Mouse (Mus musculus) MEL (cell line): ENCODE measurements around the gene Olfr1369-ps1. TPM values are rescaled to one million over a fixed set of nuclear protein-coding genes. Genes with fewer than 3 reads are reported as not detected.
A peak's percentile ranks its signal among the peaks of the same experiment; 100 is the strongest.

Source experiments
- DNase-seq: peaks from one replicate; pipeline ENCODE4 v3.0.0; 2011; ENCODE audit warnings: low read depth, low spot score
- H3K27ac ChIP-seq: 2 replicates; pipeline ENCODE4 v1.5.1; 2012; ENCODE audit warnings: low read depth, mild to moderate bottlenecking, control low read depth, low read length, moderate library complexity; ENCODE audit not compliant: control insufficient read depth
- H3K27me3 ChIP-seq, 2 experiments: fragments of 150-350 bp in 1 of 2; sonication (generic) in 1 of 2; 2 replicates each; pipeline ENCODE4 v1.6.1; 2012; ENCODE audit warnings: low read length in 2 of 2, mild to moderate bottlenecking in 2 of 2, improper control_type of control experiment in 1 of 2, moderate library complexity in 1 of 2; ENCODE audit not compliant: insufficient read depth in 2 of 2, control insufficient read depth in 1 of 2
- H3K36me3 ChIP-seq, 2 experiments: 2 replicates each; pipeline ENCODE4 v1.6.1; 2012 to 2014; ENCODE audit warnings: low read length in 2 of 2, improper control_type of control experiment in 1 of 2, inconsistent platforms in 1 of 2, mild to moderate bottlenecking in 1 of 2; ENCODE audit not compliant: insufficient read depth in 2 of 2, control insufficient read depth in 1 of 2
- H3K4me1 ChIP-seq, 2 experiments: fragments of 150-350 bp in 1 of 2; sonication (generic) in 1 of 2; 2 replicates each; pipeline ENCODE4 v1.6.1; 2012; ENCODE audit warnings: low read length in 2 of 2, improper control_type of control experiment in 1 of 2, mild to moderate bottlenecking in 1 of 2; ENCODE audit not compliant: insufficient read depth in 2 of 2, control insufficient read depth in 1 of 2
- H3K4me3 ChIP-seq, 2 experiments: fragments of 150-350 bp in 1 of 2; sonication (generic) in 1 of 2; 2 replicates each; pipeline ENCODE4 v1.5.1; 2012; ENCODE audit warnings: low read depth in 2 of 2, low read length in 2 of 2, mild to moderate bottlenecking in 2 of 2, moderate library complexity in 2 of 2, control low read depth in 1 of 2, improper control_type of control experiment in 1 of 2; ENCODE audit not compliant: control insufficient read depth in 1 of 2, insufficient read depth in 1 of 2
- H3K79me2 ChIP-seq: 2 replicates; pipeline ENCODE4 v1.6.1; 2012; ENCODE audit warnings: mild to moderate bottlenecking, low read length, moderate library complexity; ENCODE audit not compliant: control insufficient read depth, poor library complexity, insufficient read depth
- H3K9ac ChIP-seq: 2 replicates; pipeline ENCODE4 v1.6.1; 2012; ENCODE audit warnings: low read depth, mild to moderate bottlenecking, control low read depth, low read length, moderate library complexity; ENCODE audit not compliant: control insufficient read depth, poor library complexity, severe bottlenecking
- H3K9me3 ChIP-seq: fragments of 150-350 bp; sonication (generic); replicated peaks from 2 replicates; pipeline ENCODE4 v1.6.1; 2012; ENCODE audit warnings: mild to moderate bottlenecking, low read length, improper control_type of control experiment, moderate library complexity; ENCODE audit not compliant: insufficient read depth
- CHD2 ChIP-seq: IDR thresholded peaks from 2 replicates; pipeline ENCODE4 v1.6.1; 2011; ENCODE audit warnings: low read length, improper control_type of control experiment
- CTCF ChIP-seq, 3 experiments: IDR thresholded peaks in 2 of 3; conservative IDR thresholded peaks in 1 of 3; 2 replicates each; pipeline ENCODE4 v1.5.1; 2011 to 2012; ENCODE audit warnings: low read length in 3 of 3, low read depth in 2 of 3, mild to moderate bottlenecking in 2 of 3, improper control_type of control experiment in 1 of 3, inconsistent platforms in 1 of 3, mixed read lengths in 1 of 3, moderate library complexity in 1 of 3; ENCODE audit not compliant: control insufficient read depth in 1 of 3, insufficient read depth in 1 of 3, poor library complexity in 1 of 3, severe bottlenecking in 1 of 3
- ELF1 ChIP-seq: IDR thresholded peaks from 2 replicates; pipeline ENCODE4 v1.6.1; 2014; ENCODE audit warnings: low read depth, mild to moderate bottlenecking, inconsistent platforms, low read length, improper control_type of control experiment, moderate library complexity
- EP300 ChIP-seq, 2 experiments: IDR thresholded peaks; 2 replicates each; pipeline ENCODE4 v1.6.1; 2011; ENCODE audit warnings: improper control_type of control experiment in 2 of 2, low read length in 2 of 2, low read depth in 1 of 2, mild to moderate bottlenecking in 1 of 2
- ETS1 ChIP-seq: IDR thresholded peaks from 2 replicates; pipeline ENCODE4 v1.6.1; 2012; ENCODE audit warnings: low read depth, mild to moderate bottlenecking, inconsistent platforms, low read length, improper control_type of control experiment, moderate library complexity
- GABPA ChIP-seq: IDR thresholded peaks from 2 replicates; pipeline ENCODE4 v1.6.1; 2012; ENCODE audit warnings: low read depth, mild to moderate bottlenecking, inconsistent platforms, low read length, improper control_type of control experiment, moderate library complexity
- GATA1 ChIP-seq: IDR thresholded peaks from 2 replicates; pipeline ENCODE4 v1.6.1; 2011; ENCODE audit warnings: low read depth, low read length, improper control_type of control experiment
- JUND ChIP-seq: IDR thresholded peaks from 2 replicates; pipeline ENCODE4 v1.6.1; 2011; ENCODE audit warnings: low read depth, mild to moderate bottlenecking, improper control_type of control experiment, low read length
- MAZ ChIP-seq: IDR thresholded peaks from 2 replicates; pipeline ENCODE4 v1.6.1; 2012; ENCODE audit warnings: low read depth, mild to moderate bottlenecking, inconsistent platforms, low read length, improper control_type of control experiment
- MXI1 ChIP-seq: IDR thresholded peaks from 2 replicates; pipeline ENCODE4 v1.6.1; 2011; ENCODE audit warnings: mild to moderate bottlenecking, low read depth, low read length, improper control_type of control experiment
- NELFE ChIP-seq: IDR thresholded peaks from 2 replicates; pipeline ENCODE4 v1.6.1; 2011; ENCODE audit warnings: low read depth, low read length, improper control_type of control experiment
- NRF1 ChIP-seq: IDR thresholded peaks from 2 replicates; pipeline ENCODE4 v1.6.1; 2014; ENCODE audit warnings: low read depth, mild to moderate bottlenecking, inconsistent platforms, low read length, improper control_type of control experiment, moderate library complexity; ENCODE audit not compliant: poor library complexity, insufficient read depth, severe bottlenecking
- POLR2A ChIP-seq, 2 experiments: IDR thresholded peaks; 2 replicates each; pipeline ENCODE4 v1.6.1; 2011 to 2012; ENCODE audit warnings: low read length in 2 of 2, mild to moderate bottlenecking in 2 of 2, control low read depth in 1 of 2, improper control_type of control experiment in 1 of 2, low read depth in 1 of 2, moderate library complexity in 1 of 2; ENCODE audit not compliant: control insufficient read depth in 1 of 2, insufficient read depth in 1 of 2, poor library complexity in 1 of 2
- POLR2AphosphoS5 ChIP-seq: IDR thresholded peaks from 2 replicates; pipeline ENCODE4 v1.6.1; 2012; ENCODE audit warnings: low read depth, borderline replicate concordance, mild to moderate bottlenecking, inconsistent platforms, low read length, moderate library complexity, mixed read lengths
- RAD21 ChIP-seq: IDR thresholded peaks from 2 replicates; pipeline ENCODE4 v1.6.1; 2011; ENCODE audit warnings: mild to moderate bottlenecking, low read depth, low read length, improper control_type of control experiment
- RCOR1 ChIP-seq: IDR thresholded peaks from 2 replicates; pipeline ENCODE4 v1.6.1; 2012; ENCODE audit warnings: low read depth, mild to moderate bottlenecking, inconsistent platforms, low read length, improper control_type of control experiment
- SIN3A ChIP-seq: IDR thresholded peaks from 2 replicates; pipeline ENCODE4 v1.6.1; 2012; ENCODE audit warnings: low read length, improper control_type of control experiment, inconsistent platforms
- SMC3 ChIP-seq: IDR thresholded peaks from 2 replicates; pipeline ENCODE4 v1.6.1; 2011; ENCODE audit warnings: low read depth, low read length, improper control_type of control experiment
- TAL1 ChIP-seq: IDR thresholded peaks from 2 replicates; pipeline ENCODE4 v1.6.1; 2012; ENCODE audit warnings: mild to moderate bottlenecking, inconsistent platforms, low read length, moderate library complexity, mixed read lengths
- TBP ChIP-seq: IDR thresholded peaks from 2 replicates; pipeline ENCODE4 v1.8.0; 2011; ENCODE audit warnings: low read depth, low read length, improper control_type of control experiment
- TCF12 ChIP-seq: IDR thresholded peaks from 2 replicates; pipeline ENCODE4 v1.6.1; 2014; ENCODE audit warnings: low read depth, mild to moderate bottlenecking, inconsistent platforms, low read length, improper control_type of control experiment, moderate library complexity
- USF2 ChIP-seq, 2 experiments: IDR thresholded peaks; 2 replicates each; pipeline ENCODE4 v1.6.1; 2011 to 2012; ENCODE audit warnings: improper control_type of control experiment in 2 of 2, low read length in 2 of 2, borderline replicate concordance in 1 of 2, inconsistent platforms in 1 of 2, low read depth in 1 of 2, mild to moderate bottlenecking in 1 of 2; ENCODE audit not compliant: insufficient read depth in 1 of 2
- ZC3H11A ChIP-seq: IDR thresholded peaks from 2 replicates; pipeline ENCODE4 v1.6.1; 2012; ENCODE audit warnings: low read depth, mild to moderate bottlenecking, inconsistent platforms, low read length, improper control_type of control experiment
- ZKSCAN1 ChIP-seq: IDR thresholded peaks from 2 replicates; pipeline ENCODE4 v1.6.1; 2012; ENCODE audit warnings: low read depth, mild to moderate bottlenecking, inconsistent platforms, low read length, improper control_type of control experiment, moderate library complexity
- ZMIZ1 ChIP-seq: IDR thresholded peaks from 2 replicates; pipeline ENCODE4 v1.6.1; 2012; ENCODE audit warnings: low read depth, mild to moderate bottlenecking, inconsistent platforms, low read length, improper control_type of control experiment, moderate library complexity
- ZNF384 ChIP-seq: IDR thresholded peaks from 2 replicates; pipeline ENCODE4 v1.6.1; 2012; ENCODE audit warnings: low read depth, mild to moderate bottlenecking, inconsistent platforms, low read length, improper control_type of control experiment
- polyA plus RNA-seq, 2 experiments: library from polyadenylated mRNA; stranded (reverse) in 1 of 2; unstranded in 1 of 2; fragments of >175 nt in 1 of 2; fragments of >200 nt in 1 of 2; gene quantifications; 2 replicates each; pipeline versions ENCODE4 v1.2.1 to v1.2.4; 2012; ENCODE audit warnings: low replicate concordance in 2 of 2, low read depth in 1 of 2; ENCODE audit not compliant: insufficient read length in 2 of 2, insufficient read depth in 1 of 2, missing spikeins in 1 of 2
- total RNA-seq: library from RNA; depleted of rRNA; stranded (reverse); fragments of 300-350 nt; gene quantifications from 2 replicates; pipeline ENCODE4 v1.2.3, GENCODE M21; 2012

Olfr1369-ps1 gene
- total and polyA plus RNA-seq, 3 experiments, result 0.74 TPM; not detected in 2

DNA sequence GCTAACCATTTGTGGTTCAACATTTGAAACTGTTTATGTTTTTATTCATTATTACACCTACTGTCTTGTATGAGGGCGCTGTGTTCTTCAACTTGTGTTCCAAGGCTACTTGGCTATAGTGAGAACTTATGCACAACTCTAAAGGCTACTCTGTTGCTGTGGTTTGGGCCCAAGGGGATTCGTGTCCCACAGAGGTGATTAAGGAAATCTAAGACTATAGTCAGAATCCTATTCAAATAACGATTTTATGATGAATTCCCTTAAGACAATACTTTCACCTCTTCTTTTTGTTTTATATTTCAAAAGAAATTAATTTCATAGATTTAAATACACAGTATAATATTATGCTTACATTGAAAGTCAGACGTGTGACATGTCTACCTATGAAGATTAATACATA is 34.5 kb downstream of the Olfr1369-ps1 start, which contains the start of gene Olfr1368:
Gene Olfr1368, minus strand, starts transcription at position 101 of the 400 bp plus-strand sequence.
- no peak within 1 kb of the TSS for H3K9ac ChIP-seq
- no peaks in the 10 kb centered on the region for H3K36me3 ChIP-seq
- no peaks in the 10 kb centered on the region for H3K79me2 ChIP-seq
- H3K4me3 ChIP-seq, result no peak within 1 kb of the TSS
- peaks cover 18 to 23% of the 10 kb centered on the region in 2 experiments for H3K27me3 ChIP-seq
- H3K9me3 ChIP-seq, result no peaks in the 10 kb centered on the region
- no peaks in the 10 kb centered on the region for H3K4me1 ChIP-seq
- H3K27ac ChIP-seq, result no peak within 1 kb of the TSS
- no peak for DNase-seq
- TF ChIP-seq TAL1 (no peak), RCOR1 (no peak), CHD2 (no peak), SMC3 (no peak), GATA1 (no peak), TCF12 (no peak), RAD21 (no peak), ZNF384 (no peak), TBP (no peak), ZC3H11A (no peak), ETS1 (no peak), MAZ (no peak), ZMIZ1 (no peak)

GRCm38 (mm10) chr13:21155888-21156287 is 44.6 kb downstream of the Olfr1369-ps1 start:
- H3K9ac ChIP-seq, result no peak overlapping the region
- no peak overlapping the region for H3K27ac ChIP-seq
- peaks cover 0 to 4% of the 10 kb centered on the region in 2 experiments; a peak in 1 of 4 replicates for H3K4me1 ChIP-seq
- peaks cover 10 to 15% of the 10 kb centered on the region in 2 experiments for H3K27me3 ChIP-seq
- H3K79me2 ChIP-seq, result no peaks in the 10 kb centered on the region
- no peak for DNase-seq
- H3K9me3 ChIP-seq, result no peaks in the 10 kb centered on the region
- TF ChIP-seq SMC3 (no peak), TBP (peak; percentile 96)
- no peaks in the 10 kb centered on the region for H3K36me3 ChIP-seq
- H3K4me3 ChIP-seq, result no peak overlapping the region

DNA sequence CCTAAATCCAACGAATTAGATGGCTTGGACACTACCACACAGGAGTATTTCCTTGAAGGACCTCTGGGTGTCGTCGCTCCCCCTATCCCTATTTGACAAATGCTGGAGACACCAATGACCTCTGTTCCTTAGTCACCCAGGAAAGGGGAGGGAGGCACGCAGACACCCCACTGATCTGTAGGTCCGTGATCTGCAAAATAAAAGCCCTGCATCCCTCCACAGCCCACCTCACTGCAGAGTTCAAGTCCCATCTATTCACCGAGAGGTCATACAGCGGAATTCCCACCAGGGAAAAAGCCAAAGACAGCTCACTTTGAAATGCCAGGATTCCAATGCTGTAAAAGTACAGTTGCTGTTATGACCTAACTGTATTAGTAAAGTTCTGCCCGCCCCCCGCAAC is 46.8 kb downstream of the Olfr1369-ps1 start:
- Histone ChIP-seq H3K27ac (no peak overlapping the region), H3K27me3 (peaks cover 8 to 10% of the 10 kb centered on the region in 2 experiments), H3K9ac (no peak overlapping the region), H3K36me3 (peaks cover 0 to 2% of the 10 kb centered on the region in 2 experiments; a peak in 2 of 4 replicates), H3K79me2 (no peaks in the 10 kb centered on the region; the same call in 1 of the 2 replicates), H3K4me1 (peaks cover 3 to 4% of the 10 kb centered on the region in 2 experiments; a peak in 2 of 4 replicates), H3K9me3 (no peaks in the 10 kb centered on the region), H3K4me3 (no peak overlapping the region)
- DNase-seq, result no peak
- TF ChIP-seq SMC3 (no peak), GABPA (no peak), EP300 (IDR thresholded peaks at IDR 0.05; ENCODE audit: low read depth in 1 of 2, low read length in 2 of 2) (no peak), ZKSCAN1 (no peak), ELF1 (no peak), CTCF (IDR thresholded peaks at IDR 0.05 in 2 of 3, conservative IDR thresholded peaks at IDR 0.05 in 1 of 3; ENCODE audit: control insufficient read depth in 1 of 3, insufficient read depth in 1 of 3, low read depth in 2 of 3, low read length in 3 of 3, poor library complexity in 1 of 3, severe bottlenecking in 1 of 3) (no peak), NELFE (no peak), TCF12 (no peak), USF2 (IDR thresholded peaks at IDR 0.05; ENCODE audit: borderline replicate concordance in 1 of 2, insufficient read depth in 1 of 2, low read depth in 1 of 2, low read length in 2 of 2) (no peak), POLR2A (IDR thresholded peaks at IDR 0.05; ENCODE audit: control insufficient read depth in 1 of 2, insufficient read depth in 1 of 2, low read depth in 1 of 2, low read length in 2 of 2, poor library complexity in 1 of 2) (no peak), MXI1 (no peak), NRF1 (no peak), TBP (no peak), JUND (no peak), POLR2AphosphoS5 (no peak), RCOR1 (no peak), SIN3A (no peak)
